ENCODE assay signal across 9 mouse cellular contexts in the genomic region with DNA sequence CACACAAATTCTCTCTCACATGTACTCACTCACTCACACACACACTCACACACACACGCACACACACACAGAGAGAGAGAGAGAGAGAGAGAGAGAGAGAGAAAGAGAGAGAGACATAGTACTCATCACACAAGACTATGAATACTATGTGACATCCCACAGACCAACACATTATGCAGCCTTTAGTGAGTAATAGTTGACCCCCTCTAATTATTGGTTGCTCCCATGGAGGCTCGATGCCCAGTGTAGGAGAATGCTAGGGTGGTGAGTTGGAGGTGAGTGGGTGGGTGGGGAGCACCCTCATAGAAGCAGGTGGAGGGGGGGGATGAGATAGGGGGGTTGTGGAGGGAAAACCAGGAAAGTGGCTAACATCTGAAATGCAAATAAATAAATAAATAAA.
"Had no signal": no experiment of that assay in that cellular context is flagged by ENCODE, and none has a peak within 500 bp of the region (broad histone marks: within the 10 kb centered on the region; RNA-seq: fewer than 3 reads in every experiment).

No protein-coding gene starts in this region.

- H3K4me2 ChIP-seq: limb, embryonic 13.5 days had no signal

- H3K9me3 ChIP-seq: limb, embryonic 13.5 days had no signal

- H3K27ac ChIP-seq: layer of hippocampus, adult 2 months; limb, embryonic 13.5 days; liver, embryonic 14.5 days had no signal

- H3K9ac ChIP-seq: limb, embryonic 13.5 days; liver, embryonic 14.5 days had no signal

- H3K4me1 ChIP-seq: limb, embryonic 13.5 days had no signal

- H3K4me3 ChIP-seq: layer of hippocampus, adult 2 months; limb, embryonic 13.5 days had no signal

- H3K36me3 ChIP-seq: limb, embryonic 13.5 days had no signal

- DNase-seq: kidney, postnatal 10 days; kidney, postnatal 4 days; lung, adult 18-20 months; right cerebral cortex, adult 18-20 months; right cerebral cortex, postnatal 25 days; thymus, postnatal 4 days had no signal

- H3K27me3 ChIP-seq: limb, embryonic 13.5 days had no signal
